Mouse (Mus musculus) G1E-ER4 (cell line): ENCODE results near the gene Gid4. TPM values are rescaled to one million over a fixed set of nuclear protein-coding genes. Genes with fewer than 3 reads are reported as not detected.

Experiments
- GATA1 ChIP-seq: IDR thresholded peaks from one replicate; pipeline ENCODE4 v1.8.0; 2012; ENCODE audit warnings: low read length, inconsistent platforms
- polyA plus RNA-seq: library from polyadenylated mRNA; stranded (reverse); fragments of >175 nt; gene quantifications from 2 replicates; pipeline ENCODE4 v1.2.3, GENCODE M21; 2012

The Gid4 gene
- polyA plus RNA-seq, 1 experiment = 11.8 TPM

- no peak for TF ChIP-seq GATA1
Measured at GRCm38 (mm10) chr11:60418473-60418803, 1.5 kb downstream of the Gid4 start.

DNA sequence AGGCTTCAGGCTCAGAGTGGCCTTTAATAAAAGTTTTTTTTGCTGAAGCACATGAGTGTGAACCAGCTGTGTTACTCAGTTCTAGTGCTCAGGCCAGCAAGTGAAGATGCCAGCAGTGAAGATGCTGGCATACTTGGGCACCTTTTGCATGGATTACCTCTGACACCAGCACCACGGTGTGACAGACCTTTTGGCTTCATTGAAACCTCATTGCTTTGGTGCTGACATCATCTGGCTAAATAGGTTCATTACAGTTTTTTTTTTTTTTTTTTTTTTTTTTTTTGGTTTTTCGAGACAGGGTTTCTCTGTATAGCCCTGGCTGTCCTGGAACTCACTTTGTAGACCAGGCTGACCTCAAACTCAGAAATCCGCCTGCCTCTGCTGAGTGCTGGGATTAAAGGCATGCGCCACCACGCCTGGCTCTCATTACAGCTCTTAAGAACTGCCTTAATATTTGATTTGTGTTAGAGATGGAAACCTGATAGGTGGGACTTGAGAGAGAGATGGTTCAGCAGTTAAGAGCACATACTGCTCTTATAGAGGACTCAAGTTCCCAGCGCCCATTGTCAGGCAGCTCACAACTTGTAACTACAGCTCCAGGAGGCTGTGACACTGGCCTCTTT is 5.2 kb downstream of the Gid4 start:
- no peak for TF ChIP-seq GATA1

DNA sequence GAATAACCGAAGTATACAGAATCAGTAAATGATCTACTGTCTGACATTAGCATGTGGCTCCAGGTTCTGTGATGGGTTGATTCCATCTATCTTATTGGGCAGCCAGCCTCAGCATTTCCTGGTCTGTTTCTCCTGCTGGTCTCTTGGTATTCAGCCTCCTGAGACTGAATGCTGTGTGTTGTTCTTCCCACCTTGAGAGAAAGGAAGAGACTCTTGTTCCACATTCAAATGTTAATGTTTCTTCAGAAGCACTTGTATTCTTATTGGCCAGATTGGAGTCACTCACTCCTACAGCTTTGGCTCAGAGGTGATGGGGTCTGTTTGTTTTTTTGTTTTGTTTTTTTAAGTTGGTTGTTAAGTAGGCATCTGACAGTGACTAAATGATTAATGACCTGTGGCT is 6.1 kb downstream of the Gid4 start:
- TF ChIP-seq GATA1 = no peak

GRCm38 (mm10) chr11:60426417-60426816 is 9.5 kb downstream of the Gid4 start:
- no peak for TF ChIP-seq GATA1

- TF ChIP-seq GATA1 = no peak
Measured at GRCm38 (mm10) chr11:60427628-60428027, 10.7 kb downstream of the Gid4 start.

GRCm38 (mm10) chr11:60433501-60433900 is 16.6 kb downstream of the Gid4 start:
- TF ChIP-seq GATA1 = no peak

- TF ChIP-seq GATA1 = no peak
Measured at GRCm38 (mm10) chr11:60435133-60435532, 18.2 kb downstream of the Gid4 start.

DNA sequence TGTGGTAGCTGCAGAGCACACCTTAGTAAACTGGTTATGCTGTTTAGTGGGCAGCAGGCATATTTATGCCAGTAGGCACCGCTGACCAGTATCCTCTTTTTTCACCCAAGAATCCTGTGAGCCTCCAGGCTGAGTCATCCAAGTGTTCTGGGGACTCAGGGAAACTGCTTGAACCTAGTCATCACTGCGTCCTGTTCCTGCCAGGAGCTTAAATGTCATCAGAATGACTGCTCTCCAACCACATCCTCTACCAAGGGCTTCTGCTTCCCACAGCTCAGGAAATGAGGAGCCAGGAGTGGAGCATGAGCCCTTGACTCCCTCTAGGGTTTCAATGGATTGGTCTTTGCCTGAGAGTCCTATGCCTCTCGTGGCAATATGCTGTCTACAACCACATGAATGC is 19.7 kb downstream of the Gid4 start:
- TF ChIP-seq GATA1 = no peak

- TF ChIP-seq GATA1 = no peak
Measured at GRCm38 (mm10) chr11:60440176-60440575, 23.2 kb downstream of the Gid4 start.

DNA sequence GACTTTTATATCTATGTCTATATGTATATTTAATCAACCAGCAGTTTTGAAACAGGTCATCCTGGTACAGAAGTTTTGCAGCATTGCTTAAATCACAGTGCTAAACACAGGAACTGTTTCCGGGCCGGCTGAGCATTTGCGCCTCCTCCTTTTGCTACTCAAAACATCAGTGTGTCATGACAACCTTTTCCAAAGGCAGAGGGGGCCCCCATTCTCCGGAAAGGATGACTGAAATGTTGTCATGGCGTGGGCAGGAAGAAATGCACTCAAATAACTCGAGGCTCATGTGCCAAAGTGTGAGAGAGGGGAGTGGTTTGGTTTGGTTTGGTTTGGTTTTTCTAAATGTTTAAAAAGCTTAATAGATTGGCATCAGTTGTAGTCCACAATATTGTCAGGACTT is 26.0 kb downstream of the Gid4 start:
- TF ChIP-seq GATA1 = no peak

DNA sequence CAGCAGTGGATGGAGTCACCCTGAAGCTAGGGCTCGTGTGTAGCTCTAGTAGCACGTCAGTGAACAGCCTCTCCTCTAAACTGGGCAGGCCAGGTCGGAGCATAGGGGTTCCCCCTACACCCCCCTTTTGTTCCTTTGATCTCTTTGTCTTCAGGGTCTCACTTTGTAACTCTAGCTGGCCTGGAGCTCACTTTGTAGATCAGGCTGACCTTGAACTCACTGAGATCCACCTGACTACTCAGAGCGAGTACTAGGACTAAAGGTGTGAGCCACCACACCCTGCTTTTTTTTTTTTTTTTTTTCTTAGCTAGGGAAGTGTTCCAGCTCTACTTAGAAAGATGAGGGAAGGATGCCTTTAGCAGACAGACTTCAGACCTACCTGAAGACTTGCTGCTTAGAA is 27.1 kb downstream of the Gid4 start:
- no peak for TF ChIP-seq GATA1

DNA sequence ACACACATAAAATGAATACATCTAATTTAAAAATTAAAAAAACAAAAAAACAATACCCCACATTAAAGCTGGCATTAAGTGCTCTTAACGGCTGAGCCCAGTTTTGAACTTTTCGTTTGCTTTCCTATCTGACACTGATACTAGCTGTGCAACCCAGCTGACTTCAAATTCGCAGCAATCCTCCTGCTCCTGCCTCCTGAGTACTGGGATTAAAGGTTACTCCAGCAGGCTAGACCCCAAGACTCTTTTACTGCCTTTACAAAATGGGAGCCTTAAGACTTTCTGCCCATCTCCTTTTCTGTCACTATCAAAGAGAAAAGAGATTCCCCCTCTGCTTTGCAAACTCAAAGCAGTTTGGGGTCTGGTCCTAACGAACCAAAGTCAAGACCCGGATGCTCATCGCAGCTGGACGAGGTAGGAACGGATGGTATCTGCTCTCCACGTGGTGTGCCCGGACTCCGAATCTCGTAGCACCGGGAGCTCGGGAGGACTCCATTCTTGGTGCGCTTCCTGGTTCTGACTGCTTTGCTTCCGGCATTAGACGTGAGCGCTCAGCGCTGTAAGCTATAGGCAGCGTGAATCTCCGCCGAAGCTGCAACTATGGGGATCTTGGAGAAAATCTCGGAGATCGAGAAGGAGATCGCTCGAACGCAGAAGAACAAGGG is 37.3 kb downstream of the Gid4 start, which contains the start of gene Drg2:
Gene Drg2, plus strand, starts transcription at position 512 of the 665 bp plus-strand sequence.
- no peak for TF ChIP-seq GATA1

GRCm38 (mm10) chr11:60454745-60455087 is 37.8 kb downstream of the Gid4 start:
- no peak for TF ChIP-seq GATA1

GRCm38 (mm10) chr11:60457973-60458372 is 41.0 kb downstream of the Gid4 start:
- TF ChIP-seq GATA1 = no peak

- no peak for TF ChIP-seq GATA1
Measured at GRCm38 (mm10) chr11:60465943-60466380, 49.0 kb downstream of the Gid4 start.

- TF ChIP-seq GATA1 = no peak
Measured at GRCm38 (mm10) chr11:60469039-60469438, 52.1 kb downstream of the Gid4 start, which contains the start of gene Myo15. Gene Myo15 (plus strand): TSS chr11:60469339.

GRCm38 (mm10) chr11:60470743-60471142 is 53.8 kb downstream of the Gid4 start:
- no peak for TF ChIP-seq GATA1
